Mouse (Mus musculus) liver, postnatal 0 days (tissue): ENCODE measurements around the gene Plcb3.

Experiments used
- CTCF ChIP-seq: sonication (generic); IDR thresholded peaks from 2 replicates; pipeline ENCODE4 v1.5.1; 2016; ENCODE audit warnings: antibody characterized with exemption, low read depth
- EP300 ChIP-seq: IDR thresholded peaks from 2 replicates; pipeline ENCODE4 v1.6.1; 2016; ENCODE audit warnings: antibody characterized with exemption, low read depth, mild to moderate bottlenecking

DNA sequence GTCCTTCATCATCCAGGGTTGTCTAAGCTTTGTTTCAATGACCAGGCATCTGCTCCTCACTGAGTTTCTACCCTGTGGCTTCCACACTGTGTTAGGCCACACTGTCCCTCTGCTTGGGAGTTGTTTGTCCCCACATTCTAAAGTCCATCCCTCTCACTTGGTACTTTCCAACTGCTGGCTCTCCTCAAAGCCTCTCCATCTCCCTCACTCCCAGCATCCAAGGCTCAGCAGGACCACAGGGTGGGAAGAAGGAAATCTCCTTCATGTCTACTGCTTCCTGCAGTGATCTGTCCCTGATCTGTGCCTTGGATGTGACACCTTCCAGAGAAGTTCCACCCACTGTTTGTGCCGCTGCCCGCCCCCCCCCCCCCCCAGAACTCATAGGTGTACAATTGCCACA lies 45.3 kb downstream of the Plcb3 start:
- TF ChIP-seq EP300 (no peak), CTCF (no peak)
